Mouse (Mus musculus) layer of hippocampus, postnatal 36 days (tissue): ENCODE data around the gene Serp1. TPM values are rescaled to one million over a fixed set of nuclear protein-coding genes. Genes with fewer than 3 reads are reported as not detected.
A peak's percentile ranks its signal among the peaks of the same experiment; 100 is the strongest.

Source experiments
- DNase-seq, 2 experiments: peaks; one replicate each; pipeline ENCODE4 v3.0.0; 2022
- total RNA-seq, 2 experiments: library from RNA; stranded (reverse); gene quantifications; 2 replicates each; pipeline ENCODE4 v1.2.3; 2021

Gene Serp1
- total RNA-seq, result 10 to 100 TPM; 25.3 to 26.3 TPM

DNA sequence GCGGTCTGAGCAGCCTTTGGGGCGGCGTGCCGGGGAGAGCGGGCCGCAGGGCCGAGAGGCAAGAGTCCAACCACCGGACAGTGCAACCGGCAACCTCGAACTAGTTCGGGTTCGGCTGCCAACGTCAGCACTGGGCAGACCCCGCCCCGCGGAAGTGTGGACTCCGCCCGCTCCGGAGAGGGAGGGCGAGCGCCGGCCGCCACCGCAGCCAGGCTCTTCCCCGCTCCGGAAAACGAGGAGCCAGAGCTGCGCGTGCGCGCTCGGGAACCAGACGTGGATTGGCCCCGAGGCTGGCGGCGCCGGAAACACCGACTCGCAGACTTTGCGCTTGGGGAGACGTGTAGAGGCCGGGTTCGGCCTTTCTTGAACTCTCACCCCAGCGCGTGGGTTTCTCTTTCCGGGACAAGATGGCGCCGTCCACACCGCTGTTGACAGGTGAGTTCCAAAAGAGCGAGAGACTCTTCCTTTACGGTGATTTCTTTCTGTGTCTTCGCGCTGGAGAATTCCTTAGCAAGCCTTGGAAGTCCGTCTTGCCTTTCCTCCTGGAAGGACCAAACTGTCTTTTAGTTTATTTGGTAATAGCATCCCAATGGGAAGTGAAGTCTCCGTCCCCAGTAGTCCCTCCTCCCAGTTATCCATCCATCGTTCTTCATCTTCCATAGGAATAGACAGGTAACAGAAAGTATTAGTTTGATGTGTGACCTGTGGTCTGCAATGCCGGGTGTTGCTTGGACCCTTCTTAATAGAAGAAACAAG lies at the start of gene Serp1, which contains the start of gene Eif2a:
Gene Serp1 (minus strand): TSS at position 241 of the 756 bp plus-strand sequence.
Gene Eif2a (plus strand): TSS at position 170 of the 756 bp plus-strand sequence.
- DNase-seq, result peak; percentile 99 to 100

DNA sequence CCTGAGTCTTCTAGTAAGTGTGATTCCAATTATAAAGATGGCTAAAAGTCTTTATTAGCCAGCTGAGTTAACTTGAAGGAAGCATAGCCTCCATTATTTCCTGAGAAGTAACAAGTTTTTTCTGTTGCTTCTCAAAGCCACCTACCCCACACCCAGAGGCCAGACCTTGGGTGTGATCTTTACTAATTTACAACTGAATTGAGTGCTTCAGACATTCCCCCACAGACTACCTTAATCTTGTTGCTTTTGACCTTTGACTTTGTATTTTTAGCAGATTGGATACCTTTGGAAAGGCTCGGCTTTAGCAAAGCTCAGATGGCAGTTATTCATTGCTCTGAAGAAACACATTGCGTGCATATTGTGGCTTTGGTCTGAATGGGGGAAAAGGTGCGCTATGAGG lies 45.1 kb upstream of the Serp1 start:
- no peak for DNase-seq

DNA sequence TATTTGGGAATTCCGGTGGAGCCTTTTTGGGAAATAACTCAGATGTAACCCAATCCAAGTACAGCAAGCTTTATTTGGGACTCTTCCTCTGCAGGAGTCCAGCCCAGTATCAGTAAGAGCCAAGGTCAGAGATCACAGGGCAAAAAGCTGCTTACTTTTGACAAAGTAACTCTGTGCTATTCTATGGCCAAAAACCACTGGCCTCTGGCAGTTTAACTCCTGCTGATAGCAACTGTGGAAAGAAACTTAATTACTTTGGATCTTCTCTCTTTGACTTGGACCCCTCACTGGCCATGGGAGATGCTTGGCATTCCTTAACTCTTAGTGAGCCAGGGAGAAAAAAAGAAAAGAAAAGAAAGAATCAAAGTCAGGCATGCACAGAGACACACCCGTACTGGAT lies 35.7 kb upstream of the Serp1 start:
- no peak for DNase-seq

DNA sequence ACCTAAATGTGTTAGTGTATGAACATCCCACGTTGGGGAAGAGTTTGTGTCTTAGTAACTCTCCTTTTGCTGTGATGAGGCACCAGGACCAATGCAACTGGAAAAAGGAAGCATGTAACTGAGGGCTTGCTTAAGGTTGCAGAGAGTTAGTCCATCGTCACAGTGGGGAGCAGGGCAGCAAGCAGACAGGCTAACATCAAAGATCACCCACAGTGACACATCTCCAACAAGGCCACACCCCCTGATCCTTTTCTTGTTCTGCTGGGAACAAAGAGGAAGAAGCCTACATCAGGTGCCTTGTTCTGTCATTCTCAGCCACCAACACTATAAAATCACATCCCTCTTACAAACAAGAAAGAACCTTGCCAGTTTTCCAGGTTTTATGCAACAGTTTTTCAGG lies 34.2 kb upstream of the Serp1 start:
- no peak for DNase-seq

DNA sequence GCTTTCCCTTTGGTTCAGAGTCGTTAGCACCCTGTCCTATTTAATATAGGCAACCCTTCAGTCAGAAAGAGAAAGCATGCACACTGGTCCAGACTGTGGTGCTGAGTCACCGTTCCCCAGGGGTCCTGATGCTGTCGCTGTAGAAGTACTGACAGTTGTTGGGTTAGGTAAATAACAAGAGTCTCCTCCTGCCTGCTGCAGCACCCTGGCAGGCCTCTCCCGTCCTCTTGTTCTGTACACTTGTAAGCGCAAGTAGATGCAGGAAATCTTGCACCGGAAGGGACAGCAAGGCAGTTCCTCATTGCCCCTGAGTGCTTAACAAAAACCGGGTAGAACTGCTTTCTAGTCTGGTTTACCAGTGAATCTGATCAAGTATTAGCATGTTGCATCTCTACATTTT lies 31.0 kb upstream of the Serp1 start:
- no peak for DNase-seq

DNA sequence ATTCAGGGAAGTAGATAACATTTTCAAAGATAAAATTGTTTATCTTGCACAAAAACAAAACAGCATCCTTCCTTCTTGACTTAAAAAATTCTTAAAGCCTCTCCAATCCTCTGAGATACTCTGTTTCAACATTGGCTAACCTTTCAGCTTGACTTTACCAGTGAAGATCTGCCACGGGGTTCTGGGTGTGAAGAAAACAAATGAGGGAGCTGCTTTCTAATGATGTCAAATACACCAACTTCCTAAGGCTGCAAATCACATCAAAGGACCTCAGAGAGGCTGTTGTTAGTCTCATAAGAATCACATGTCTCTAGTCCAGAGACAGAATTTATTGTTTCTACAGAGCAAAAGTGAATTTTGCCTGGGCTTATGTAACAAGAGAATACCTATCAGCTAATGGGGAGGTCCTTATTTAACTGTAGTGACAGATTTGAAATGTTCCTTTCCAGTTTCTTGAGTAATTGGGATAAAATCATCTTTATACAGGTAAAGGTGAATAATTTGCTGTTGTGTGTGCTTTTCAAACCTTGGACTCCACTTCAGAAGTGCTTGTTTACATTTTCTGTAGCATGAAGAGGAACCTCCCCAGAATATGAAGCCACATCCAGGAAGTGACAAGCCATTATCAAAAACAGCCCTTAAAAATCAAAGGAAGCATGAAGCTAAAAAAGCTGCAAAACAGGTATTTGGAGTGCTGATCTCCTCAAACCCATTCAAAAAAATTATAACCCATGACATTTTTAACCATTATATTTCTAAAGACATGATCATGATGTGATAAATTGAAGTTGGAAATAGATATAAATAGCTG lies 26.5 kb upstream of the Serp1 start:
- no peak for DNase-seq

DNA sequence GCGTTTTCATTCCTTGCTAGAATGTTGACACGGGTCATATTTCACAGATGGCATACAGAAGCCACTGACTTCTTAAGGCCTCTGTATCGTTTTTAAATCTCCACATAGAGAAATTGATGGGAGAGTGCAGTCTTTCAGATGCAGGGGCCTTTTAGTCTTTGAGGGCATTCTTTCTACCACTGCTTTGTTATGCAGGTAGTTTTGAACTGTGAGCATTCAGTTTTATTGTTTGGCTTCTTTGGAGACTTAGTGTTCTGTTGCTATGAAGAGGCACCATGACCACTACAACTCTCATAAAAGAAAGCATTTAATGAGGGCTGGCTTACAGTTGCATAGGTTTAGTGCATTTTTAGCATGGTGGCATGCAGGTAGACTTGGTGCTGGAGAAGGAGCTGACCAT lies 10.9 kb upstream of the Serp1 start:
- DNase-seq, result no peak

DNA sequence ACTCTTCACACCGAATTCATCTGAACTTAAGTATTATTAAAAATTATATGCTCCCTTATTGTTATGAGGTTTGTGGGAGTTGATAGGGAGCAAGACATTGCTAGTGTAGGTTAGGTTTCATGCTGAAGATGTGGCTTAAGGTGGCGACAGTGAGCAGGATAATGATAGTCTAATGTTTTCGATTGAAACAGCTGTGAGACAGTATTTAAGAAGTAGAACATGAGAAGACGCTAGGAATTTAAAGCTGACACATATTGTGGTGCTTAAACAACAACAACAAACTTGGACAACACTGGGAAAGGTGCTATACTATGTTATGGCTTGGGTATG lies 681 bp upstream of the Serp1 start:
- no peak for DNase-seq

DNA sequence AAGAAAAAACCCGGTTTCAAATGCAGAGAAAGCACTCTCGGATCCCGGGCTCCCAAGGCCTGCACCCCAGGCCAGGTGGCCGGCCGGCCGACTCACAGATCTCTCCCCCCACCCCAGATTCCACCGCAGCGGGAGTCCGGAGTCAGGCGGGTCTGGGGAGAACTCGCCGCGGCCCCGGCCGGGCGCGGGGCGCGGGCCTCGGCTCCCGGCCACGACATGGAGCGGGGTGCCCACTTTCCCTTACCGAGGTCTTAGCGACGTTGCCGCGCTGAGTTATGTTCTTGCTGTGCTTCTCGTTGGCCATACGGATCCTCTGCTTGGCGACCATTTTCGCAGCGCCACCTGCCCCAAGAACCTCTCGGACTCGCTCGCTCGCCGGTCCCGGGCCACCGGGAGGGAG lies 526 bp downstream of the Serp1 start:
- no peak for DNase-seq

DNA sequence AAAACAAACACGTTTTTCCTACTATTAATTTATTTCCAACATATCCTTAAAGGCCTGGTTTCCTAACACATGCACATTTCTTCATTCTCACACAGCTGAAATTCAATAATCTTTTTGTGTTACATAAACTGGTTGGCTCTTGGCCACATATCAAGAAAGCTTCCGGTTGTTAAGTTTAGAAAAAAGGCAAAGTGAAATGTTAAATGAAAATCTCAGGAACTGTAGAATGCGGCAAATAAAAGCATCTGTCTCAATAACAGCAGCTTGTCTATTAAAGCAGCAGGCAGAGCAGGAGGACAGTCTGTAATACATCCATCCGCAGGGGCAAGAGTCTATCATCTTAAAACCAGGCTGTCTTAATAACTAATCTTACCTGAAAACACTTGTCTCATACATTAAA lies 1.4 kb downstream of the Serp1 start:
- no peak for DNase-seq

DNA sequence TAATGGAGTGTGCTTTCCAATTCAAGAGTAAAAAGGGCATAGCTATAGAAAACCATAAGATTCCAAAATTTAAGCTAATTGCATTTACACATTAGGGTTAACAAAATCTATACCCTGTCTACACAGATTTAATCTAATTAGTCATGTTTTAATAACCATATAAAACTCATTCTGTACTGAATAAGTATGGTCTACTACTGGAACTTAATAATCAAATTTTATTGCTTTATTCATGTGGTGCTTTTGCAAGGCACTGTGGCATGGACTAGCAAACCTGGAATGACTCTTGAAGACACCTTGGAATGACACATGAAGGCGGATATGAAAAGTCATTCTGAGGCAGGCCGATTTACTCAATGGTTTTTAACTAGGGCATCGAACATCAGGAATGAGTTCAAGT lies 2.3 kb downstream of the Serp1 start:
- no peak for DNase-seq

DNA sequence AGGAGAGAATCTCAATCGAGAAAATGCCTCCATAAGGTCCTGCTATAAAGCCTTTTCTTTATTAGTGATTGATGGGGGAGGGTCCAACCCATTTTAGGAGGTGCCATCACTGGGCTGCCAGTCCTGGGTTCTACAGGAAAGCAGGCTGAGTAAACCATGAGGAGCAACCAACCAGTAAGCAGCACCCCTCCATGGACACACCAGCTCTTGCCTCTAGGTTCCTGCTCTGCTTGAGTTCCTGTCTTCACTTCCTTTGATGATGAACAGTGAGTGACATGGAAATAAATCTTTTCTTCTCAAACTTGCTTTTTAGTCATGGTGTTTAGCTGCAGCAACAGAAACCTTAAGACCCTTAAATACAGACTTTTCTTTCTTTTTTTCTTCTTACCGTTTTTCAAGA lies 4.3 kb downstream of the Serp1 start:
- DNase-seq, result no peak

DNA sequence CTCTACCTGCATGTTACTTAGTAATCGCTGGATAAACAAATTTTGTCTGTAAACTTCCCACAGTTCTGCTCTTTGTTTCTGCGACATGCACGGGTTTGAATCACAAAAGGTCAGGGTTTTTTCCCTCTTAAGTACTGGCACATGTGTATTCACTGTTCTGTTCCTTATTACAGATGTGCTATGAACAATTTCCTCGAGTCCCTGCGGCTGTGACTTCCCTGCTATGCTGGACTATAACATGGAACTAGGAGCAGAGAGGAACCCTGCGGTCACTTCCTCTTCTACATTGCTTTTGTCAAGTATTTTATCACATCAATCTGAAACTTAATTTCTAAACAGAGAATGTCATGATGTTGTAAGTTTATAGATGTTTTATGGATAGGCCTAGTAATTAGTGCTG lies 5.4 kb downstream of the Serp1 start:
- DNase-seq, result no peak

DNA sequence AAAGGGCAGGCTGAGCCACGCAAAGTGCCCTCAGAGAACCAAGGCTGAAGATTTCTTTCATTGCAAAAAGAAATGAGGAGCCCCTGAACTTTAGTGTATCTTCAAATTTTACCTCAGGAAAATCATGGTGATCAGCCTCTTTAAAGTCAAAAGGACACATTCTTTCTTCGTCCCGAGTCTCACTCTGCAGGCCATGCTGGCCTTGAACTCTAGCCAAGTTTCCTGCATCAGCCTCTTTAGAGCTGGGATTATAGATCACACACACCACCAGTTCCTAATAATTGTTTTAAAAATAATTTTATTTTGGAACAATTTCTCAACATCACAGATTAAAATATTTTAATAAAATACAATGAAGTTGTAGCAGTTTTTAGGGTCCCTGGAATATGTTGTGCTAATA lies 6.2 kb downstream of the Serp1 start:
- DNase-seq, result no peak

DNA sequence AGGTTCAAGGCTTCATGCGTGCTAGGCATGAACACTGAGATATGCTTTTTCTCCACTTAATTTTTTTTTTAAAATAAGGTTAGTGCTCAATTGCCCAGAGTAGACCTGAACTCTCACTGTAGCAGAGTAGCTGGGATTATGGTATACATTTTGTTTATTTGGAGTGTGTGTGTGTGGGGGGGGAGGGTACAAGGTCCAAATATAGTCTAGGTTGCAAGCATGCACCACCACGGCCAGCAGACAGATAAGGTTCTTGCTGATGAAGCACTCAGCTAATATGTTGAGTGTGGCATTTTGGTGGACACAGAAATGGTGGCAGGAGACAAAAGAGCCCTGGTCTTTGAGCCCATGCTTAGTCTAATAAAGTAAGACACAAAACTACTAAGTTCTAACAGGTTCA lies 6.7 kb downstream of the Serp1 start:
- DNase-seq, result no peak

DNA sequence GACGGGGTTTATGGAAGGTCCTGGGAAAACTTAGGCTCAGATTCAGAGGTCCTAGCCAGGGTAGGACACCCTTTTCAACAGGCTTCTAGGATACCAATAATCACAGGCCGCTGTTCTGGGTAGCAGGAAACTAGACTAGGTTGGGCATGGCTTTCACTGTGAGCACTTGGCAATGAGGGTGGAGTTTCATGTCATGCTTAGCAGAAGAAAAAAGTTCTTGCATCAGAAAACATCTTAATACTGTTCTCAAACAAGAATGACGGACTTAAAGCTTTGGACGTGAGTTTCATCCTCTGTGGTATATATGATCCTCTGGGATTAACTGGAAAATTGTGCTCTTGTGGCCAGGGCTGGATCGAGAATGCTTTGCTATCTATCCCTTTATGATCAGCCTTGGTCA lies 7.9 kb downstream of the Serp1 start:
- no peak for DNase-seq

DNA sequence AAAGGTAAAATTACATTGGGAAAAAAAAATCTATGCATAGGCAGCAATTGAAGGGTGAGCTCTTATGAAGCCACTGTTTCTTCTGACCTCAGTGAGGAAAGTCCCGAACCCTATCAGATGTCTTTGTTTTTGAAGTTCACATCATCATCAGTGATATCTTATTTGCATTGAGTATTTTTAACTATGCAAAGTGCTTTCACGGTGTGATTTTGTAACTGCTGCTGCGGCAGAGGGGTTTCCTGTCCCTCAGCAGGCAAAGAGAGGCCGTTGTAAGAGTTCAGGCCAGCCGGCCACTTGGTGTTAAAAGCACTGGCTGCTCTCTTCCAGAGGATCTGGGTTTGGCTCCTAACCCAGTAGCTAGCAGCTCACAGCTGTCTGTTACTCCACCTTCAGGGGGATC lies 8.4 kb downstream of the Serp1 start:
- DNase-seq, result no peak

DNA sequence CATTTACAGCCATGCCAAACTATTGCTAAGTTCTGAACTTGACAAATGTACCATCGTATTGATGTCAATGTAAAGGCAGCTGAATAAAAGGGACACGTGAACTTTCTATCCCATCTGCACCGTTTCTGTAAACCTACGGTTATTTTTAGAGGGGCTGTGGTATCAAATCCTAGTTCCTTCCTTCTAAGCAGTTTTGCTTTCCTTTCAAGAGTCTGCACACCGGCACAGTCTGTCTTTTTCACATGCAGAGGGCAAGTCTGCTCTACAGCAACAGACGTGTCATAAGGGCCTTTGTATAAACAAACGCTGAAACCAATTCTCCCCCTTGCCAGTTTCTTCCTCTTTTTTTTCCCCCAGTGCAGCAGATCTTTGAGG lies 9.1 kb downstream of the Serp1 start:
- no peak for DNase-seq

DNA sequence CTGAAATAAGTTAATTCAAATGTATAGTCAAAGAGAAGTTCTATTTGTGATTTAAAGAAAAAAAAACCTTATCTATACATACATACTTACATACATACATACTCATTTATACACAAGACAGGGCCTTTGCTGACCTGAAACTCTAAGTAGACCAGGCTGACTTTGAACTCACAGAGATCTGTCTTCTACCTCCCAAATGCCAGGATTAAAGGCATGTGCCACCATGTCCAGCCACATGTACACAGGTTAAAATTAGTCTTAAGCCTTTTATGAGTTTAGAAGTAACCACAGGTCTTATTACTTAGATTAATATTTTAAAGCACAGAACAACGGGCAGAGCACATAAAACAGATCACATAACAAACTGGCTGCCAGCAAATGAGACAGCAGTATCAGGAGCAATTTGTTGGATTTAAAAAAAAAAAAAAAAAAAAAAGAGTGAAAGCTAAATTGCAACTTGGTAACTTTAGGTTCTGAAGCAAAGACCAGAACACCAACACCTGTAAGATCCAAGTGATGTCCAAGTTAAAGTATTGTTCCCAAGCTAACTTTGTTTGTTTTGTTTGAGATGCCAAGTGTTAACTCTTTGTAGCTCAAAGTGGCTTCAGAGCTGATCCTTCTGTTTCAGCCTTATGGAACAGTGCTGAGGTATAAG lies 9.6 kb downstream of the Serp1 start:
- no peak for DNase-seq

DNA sequence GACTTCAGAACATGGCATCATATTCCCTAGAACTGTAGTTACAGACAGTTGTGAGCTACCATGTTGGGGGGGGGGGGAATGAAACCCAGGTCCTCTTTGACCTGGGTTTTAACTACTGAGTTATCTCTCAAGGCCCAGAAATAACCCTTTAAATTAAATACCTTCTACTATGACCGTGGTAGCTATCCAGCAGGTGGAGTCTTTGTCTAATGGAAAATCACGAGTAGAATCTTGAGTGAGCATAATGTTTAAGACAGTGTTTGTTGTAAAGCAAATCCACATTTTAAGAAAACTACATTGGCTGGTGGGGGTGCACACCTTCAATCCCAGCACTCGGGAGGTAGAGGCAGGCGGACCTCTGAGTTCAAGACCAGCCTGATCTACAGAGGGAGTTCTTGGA lies 12.2 kb downstream of the Serp1 start:
- no peak for DNase-seq

DNA sequence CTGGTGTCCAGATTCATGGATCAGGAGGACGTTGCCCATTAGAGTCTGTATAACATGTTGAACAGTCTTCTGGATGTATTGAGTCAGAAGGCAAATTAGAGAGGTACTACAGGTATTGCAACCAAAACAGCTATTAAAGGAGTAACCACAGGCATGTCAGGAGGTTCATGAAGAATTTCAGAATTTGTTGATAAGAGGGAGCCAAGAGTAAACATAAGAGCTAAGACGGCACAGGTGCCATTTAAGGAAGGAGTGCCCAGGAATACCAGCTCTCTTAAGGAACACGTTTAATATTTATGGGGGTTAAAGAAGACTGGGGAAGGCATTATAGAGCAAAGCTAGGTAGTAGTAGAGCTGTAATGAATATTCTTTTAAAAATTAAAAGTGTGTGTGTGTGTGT lies 13.0 kb downstream of the Serp1 start:
- no peak for DNase-seq

DNA sequence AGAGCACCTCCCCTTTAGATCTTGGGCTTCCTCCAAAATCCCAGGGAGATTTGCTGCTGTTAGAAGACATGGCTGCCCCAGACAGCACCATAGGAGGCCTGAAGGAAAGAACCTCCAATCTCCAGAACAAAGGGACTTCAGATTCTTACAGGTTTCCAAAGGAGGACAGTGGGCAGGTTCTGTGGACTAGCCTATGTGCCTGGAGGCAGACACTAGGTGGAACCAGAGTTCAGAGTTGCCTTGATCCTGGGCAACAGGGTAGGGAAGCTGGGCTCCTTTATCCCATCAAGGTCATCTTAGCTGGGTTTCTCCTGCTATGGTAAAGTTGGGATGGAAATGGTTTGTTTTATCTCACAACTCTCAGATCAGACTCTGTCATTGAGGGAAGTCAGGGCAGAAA lies 14.1 kb downstream of the Serp1 start:
- no peak for DNase-seq

DNA sequence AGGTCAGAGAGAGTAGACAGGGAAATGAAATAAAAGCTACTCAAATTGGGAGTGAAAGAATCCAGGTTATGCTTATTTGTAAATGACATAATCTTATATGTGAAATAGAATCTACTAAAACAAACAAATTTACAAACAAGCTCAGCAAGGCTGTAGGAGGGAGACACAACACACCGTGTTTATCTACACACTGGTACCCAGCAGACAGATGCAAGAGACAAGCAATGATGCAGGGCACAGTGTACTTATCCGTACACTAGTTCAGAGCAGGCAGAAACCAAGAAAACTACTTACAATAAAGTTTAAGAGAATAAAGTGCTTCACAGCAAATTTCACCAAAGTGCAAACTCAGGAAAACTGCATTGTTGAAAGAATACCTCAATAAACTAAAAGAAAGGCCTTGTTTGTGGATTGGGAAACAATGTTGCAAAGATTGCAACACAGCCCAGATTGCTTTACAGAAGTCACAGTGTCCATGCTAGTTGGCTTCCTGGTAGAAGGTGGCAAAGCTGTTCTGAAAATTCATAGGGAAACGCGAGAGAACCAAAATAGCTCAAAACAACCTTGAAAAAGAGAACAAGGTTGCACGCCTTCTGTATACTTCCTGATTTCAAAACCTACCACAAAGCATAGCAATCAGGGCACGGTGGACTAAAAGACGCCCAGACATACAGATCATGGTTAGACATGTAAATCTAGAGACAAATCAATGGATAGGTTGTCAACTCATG lies 17.5 kb downstream of the Serp1 start:
- no peak for DNase-seq
